Comparison of ENCODE assay signal across 7 mouse cellular contexts in the genomic region with DNA sequence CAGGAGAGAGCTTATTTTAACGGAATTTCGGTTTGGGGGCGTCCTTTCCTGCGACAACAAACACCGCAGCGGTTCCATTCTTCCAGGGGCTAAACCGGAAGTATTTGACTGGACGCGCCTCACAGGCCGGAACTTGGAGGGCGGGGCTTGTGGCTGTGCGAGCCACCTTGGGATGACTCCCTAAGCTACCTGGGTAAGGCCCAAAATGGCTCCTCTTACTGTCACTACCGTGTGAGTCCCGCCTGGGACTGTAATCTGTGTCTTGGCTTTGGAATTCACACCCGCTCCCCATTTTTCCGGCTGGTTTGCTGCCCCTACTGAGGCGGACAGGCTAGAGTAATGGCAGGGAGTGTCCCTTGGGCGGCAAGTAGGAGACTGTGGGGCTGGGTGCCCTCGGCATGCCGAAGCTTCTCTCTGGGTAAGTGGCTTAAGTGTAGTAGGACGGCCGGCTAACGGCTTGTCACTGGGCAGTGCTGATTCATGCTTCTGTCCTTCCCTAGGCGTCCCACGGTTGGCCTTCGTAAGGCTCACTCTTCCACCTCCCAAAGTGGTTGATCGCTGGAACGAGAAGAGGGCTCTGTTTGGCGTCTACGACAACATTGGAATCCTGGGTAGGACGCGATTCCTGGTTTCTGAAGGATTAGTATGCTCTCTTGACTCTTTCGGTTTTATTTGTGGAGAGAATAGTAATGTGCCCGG. TPM values are rescaled to one million over a fixed set of nuclear protein-coding genes. Genes with fewer than 3 reads are reported as not detected.
DNase-seq lines count a peak whose midpoint lies in the region; ATAC-seq lines count a peak whose summit lies in the region.

No protein-coding gene starts in this region.

- no peaks in the 10 kb centered on the region for H3K27me3 ChIP-seq in embryonic facial prominence, embryonic 10.5 days (replicated peaks; ENCODE audit: low read depth, poor library complexity, severe bottlenecking)
- no peaks in the 10 kb centered on the region for H3K27me3 ChIP-seq in limb, embryonic 10.5 days (ENCODE audit: low read depth, poor library complexity, severe bottlenecking)
- no peaks in the 10 kb centered on the region for H3K27me3 ChIP-seq in midbrain, embryonic 13.5 days

- under 1% methylated on average over 34 of the region's 34 CpGs for WGBS in embryonic facial prominence, embryonic 10.5 days
- WGBS in limb, embryonic 10.5 days: under 1% methylated on average over 34 of the region's 34 CpGs
- WGBS in midbrain, embryonic 13.5 days: under 1% methylated on average over 34 of the region's 34 CpGs

- peak overlapping the region; percentile 90 for H3K4me2 ChIP-seq in midbrain, embryonic 13.5 days (replicated peaks)

- peak; percentile 95 for DNase-seq in adrenal gland, postnatal 10 days
- peak; percentile 94 for DNase-seq in embryonic facial prominence, embryonic 10.5 days (ENCODE audit: low spot score)
- DNase-seq in kidney, adult 11 months: peak; percentile 93
- DNase-seq in limb, embryonic 10.5 days (ENCODE audit: low spot score): peak; percentile 93
- peak; percentile 82 for DNase-seq in spleen, adult 12 weeks (ENCODE audit: low spot score)

- peak overlapping the region; percentile 99 for H3K27ac ChIP-seq in embryonic facial prominence, embryonic 10.5 days (replicated peaks)
- H3K27ac ChIP-seq in limb, embryonic 10.5 days: peak overlapping the region; percentile 99
- peak overlapping the region; percentile 100 for H3K27ac ChIP-seq in midbrain, embryonic 13.5 days

- peak overlapping the region; percentile 84 for H3K4me3 ChIP-seq in embryonic facial prominence, embryonic 10.5 days
- peak overlapping the region; percentile 82 for H3K4me3 ChIP-seq in limb, embryonic 10.5 days
- H3K4me3 ChIP-seq in midbrain, embryonic 13.5 days (replicated peaks): peak overlapping the region; percentile 72

- ATAC-seq in granulocyte monocyte progenitor cell, adult 5-6 weeks (replicated peaks; ENCODE audit: poor library complexity, severe bottlenecking): peak; percentile 76
- ATAC-seq in midbrain, embryonic 13.5 days: peak; percentile 96

- peaks cover 35% of the 10 kb centered on the region for H3K4me1 ChIP-seq in embryonic facial prominence, embryonic 10.5 days
- H3K4me1 ChIP-seq in limb, embryonic 10.5 days: peaks cover 21% of the 10 kb centered on the region
- peaks cover 39% of the 10 kb centered on the region for H3K4me1 ChIP-seq in midbrain, embryonic 13.5 days (replicated peaks)

- H3K9ac ChIP-seq in midbrain, embryonic 13.5 days (replicated peaks): peak overlapping the region; percentile 83

- H3K9me3 ChIP-seq in embryonic facial prominence, embryonic 10.5 days: no peaks in the 10 kb centered on the region
- H3K9me3 ChIP-seq in limb, embryonic 10.5 days (replicated peaks): no peaks in the 10 kb centered on the region
- no peaks in the 10 kb centered on the region for H3K9me3 ChIP-seq in midbrain, embryonic 13.5 days

- peaks cover 55% of the 10 kb centered on the region for H3K36me3 ChIP-seq in embryonic facial prominence, embryonic 10.5 days (replicated peaks)
- peaks cover 56% of the 10 kb centered on the region for H3K36me3 ChIP-seq in limb, embryonic 10.5 days
- H3K36me3 ChIP-seq in midbrain, embryonic 13.5 days: peaks cover 42% of the 10 kb centered on the region

RNA-seq across cellular contexts. Expression of gene Mrpl51, which starts 0.6 kb away (rescaled TPM):
- 100 to 1,000 TPM; 250 to 274 TPM for total RNA-seq in adrenal gland, postnatal 10 days (2021)
- polyA plus RNA-seq in embryonic facial prominence, embryonic 10.5 days (2016; fragmentation: Nextera tagmentation; extraction: Ambion mirVana): 207 and 214 TPM in 2 replicates
- total RNA-seq in granulocyte monocyte progenitor cell, adult 5-6 weeks (2014; fragmentation: Nextera tagmentation): 117 and 197 TPM in 2 replicates
- total RNA-seq in granulocyte monocyte progenitor cell, adult 5-6 weeks (2017): 121 and 155 TPM in 2 replicates
- 213 and 231 TPM in 2 replicates for polyA plus RNA-seq in limb, embryonic 10.5 days (2016; fragmentation: Nextera tagmentation; extraction: Ambion mirVana)
- polyA plus RNA-seq in midbrain, embryonic 13.5 days (2015; fragmentation: Nextera tagmentation; extraction: Ambion mirVana): 163 and 165 TPM in 2 replicates

RNA-seq across cellular contexts. Expression of gene Ncapd2, which starts 0.7 kb away (rescaled TPM):
- total RNA-seq in adrenal gland, postnatal 10 days (2021): 10 to 100 TPM; 46.9 to 62.7 TPM
- 261 and 263 TPM in 2 replicates for polyA plus RNA-seq in embryonic facial prominence, embryonic 10.5 days (2016; fragmentation: Nextera tagmentation; extraction: Ambion mirVana)
- 242 and 263 TPM in 2 replicates for total RNA-seq in granulocyte monocyte progenitor cell, adult 5-6 weeks (2014; fragmentation: Nextera tagmentation)
- 242 and 288 TPM in 2 replicates for total RNA-seq in granulocyte monocyte progenitor cell, adult 5-6 weeks (2017)
- polyA plus RNA-seq in limb, embryonic 10.5 days (2016; fragmentation: Nextera tagmentation; extraction: Ambion mirVana): 285 and 288 TPM in 2 replicates
- polyA plus RNA-seq in midbrain, embryonic 13.5 days (2015; fragmentation: Nextera tagmentation; extraction: Ambion mirVana): 101 and 103 TPM in 2 replicates

RNA-seq across cellular contexts. Expression of gene Vamp1, which starts 23.2 kb away (rescaled TPM):
- 10 to 100 TPM; 16.4 to 32.8 TPM for total RNA-seq in adrenal gland, postnatal 10 days (2021)
- 2.6 and 3.1 TPM in 2 replicates for polyA plus RNA-seq in embryonic facial prominence, embryonic 10.5 days (2016; fragmentation: Nextera tagmentation; extraction: Ambion mirVana)
- 26.0 and 40.2 TPM in 2 replicates for total RNA-seq in granulocyte monocyte progenitor cell, adult 5-6 weeks (2014; fragmentation: Nextera tagmentation)
- 6.3 and 7.1 TPM in 2 replicates for total RNA-seq in granulocyte monocyte progenitor cell, adult 5-6 weeks (2017)
- polyA plus RNA-seq in limb, embryonic 10.5 days (2016; fragmentation: Nextera tagmentation; extraction: Ambion mirVana): 3.2 and 3.9 TPM in 2 replicates
- 7.7 and 8.8 TPM in 2 replicates for polyA plus RNA-seq in midbrain, embryonic 13.5 days (2015; fragmentation: Nextera tagmentation; extraction: Ambion mirVana)

RNA-seq across cellular contexts. Expression of gene Gapdh, which starts 25.9 kb away (rescaled TPM):
- 1,000 to 10,000 TPM; 1,844 to 1,863 TPM for total RNA-seq in adrenal gland, postnatal 10 days (2021)
- 2,731 and 2,955 TPM in 2 replicates for polyA plus RNA-seq in embryonic facial prominence, embryonic 10.5 days (2016; fragmentation: Nextera tagmentation; extraction: Ambion mirVana)
- total RNA-seq in granulocyte monocyte progenitor cell, adult 5-6 weeks (2014; fragmentation: Nextera tagmentation): 2,842 and 3,031 TPM in 2 replicates
- total RNA-seq in granulocyte monocyte progenitor cell, adult 5-6 weeks (2017): 1,694 and 2,022 TPM in 2 replicates
- 2,585 and 3,112 TPM in 2 replicates for polyA plus RNA-seq in limb, embryonic 10.5 days (2016; fragmentation: Nextera tagmentation; extraction: Ambion mirVana)
- polyA plus RNA-seq in midbrain, embryonic 13.5 days (2015; fragmentation: Nextera tagmentation; extraction: Ambion mirVana): 1,484 and 1,546 TPM in 2 replicates

RNA-seq across cellular contexts. Expression of gene Tapbpl, which starts 39.5 kb away (rescaled TPM):
- total RNA-seq in adrenal gland, postnatal 10 days (2021): 10 to 100 TPM; 13.0 to 13.4 TPM
- polyA plus RNA-seq in embryonic facial prominence, embryonic 10.5 days (2016; fragmentation: Nextera tagmentation; extraction: Ambion mirVana): 0.98 and 1.6 TPM in 2 replicates
- 13.8 TPM in 2 replicates for total RNA-seq in granulocyte monocyte progenitor cell, adult 5-6 weeks (2014; fragmentation: Nextera tagmentation)
- 16.5 and 17.7 TPM in 2 replicates for total RNA-seq in granulocyte monocyte progenitor cell, adult 5-6 weeks (2017)
- 1.0 and 1.8 TPM in 2 replicates for polyA plus RNA-seq in limb, embryonic 10.5 days (2016; fragmentation: Nextera tagmentation; extraction: Ambion mirVana)
- polyA plus RNA-seq in midbrain, embryonic 13.5 days (2015; fragmentation: Nextera tagmentation; extraction: Ambion mirVana): 3.2 and 3.7 TPM in 2 replicates

Comparison
In these comparisons a context has a peak if more than half of its experiments do, and no peak if none do; other contexts are left out.
1. Peak in every context shown above with its lines: DNase-seq, ATAC-seq, H3K4me3 ChIP-seq and H3K27ac ChIP-seq.